Mouse (Mus musculus) hindbrain, embryonic 11.5 days (tissue): Measurements from ENCODE around the gene Krtap4-16. TPM values are rescaled to one million over a fixed set of nuclear protein-coding genes. Genes with fewer than 3 reads are reported as not detected.
"Not testable (repeated sequence)": the region's sequence is repeated elsewhere in the genome, so short reads cannot be mapped to it uniquely, and the experiment has no call there.

Experiments used
- ATAC-seq: fragments of 200-750 bp; cut with Nextera tagmentation; 2 replicates; pipeline ENCODE4 v1.8.0; 2017; ENCODE audit warnings: mild to moderate bottlenecking, moderate TSS enrichment, moderate library complexity; ENCODE audit not compliant: low FRiP score
- DNase-seq: peaks from one replicate; pipeline ENCODE4 v3.0.0-alpha.2; 2015; ENCODE audit warnings: low spot score
- H3K27ac ChIP-seq: fragments of 300-500 bp; sonication (generic); 2 replicates; pipeline ENCODE4 v1.5.1; 2014; ENCODE audit warnings: mild to moderate bottlenecking, low read depth, low read length
- H3K27me3 ChIP-seq: fragments of 300-500 bp; sonication (generic); 2 replicates; pipeline ENCODE4 v1.6.1; 2014; ENCODE audit warnings: mild to moderate bottlenecking, low read length, moderate library complexity, mixed read lengths; ENCODE audit not compliant: control insufficient read depth, insufficient read depth
- H3K36me3 ChIP-seq: fragments of 300-500 bp; sonication (generic); 2 replicates; pipeline ENCODE4 v1.6.1; 2014; ENCODE audit warnings: mild to moderate bottlenecking, low read length, moderate library complexity, mixed read lengths; ENCODE audit not compliant: control insufficient read depth, insufficient read depth
- H3K4me1 ChIP-seq: fragments of 300-500 bp; sonication (generic); replicated peaks from 2 replicates; pipeline ENCODE4 v1.6.1; 2014; ENCODE audit warnings: low read length, mixed read lengths; ENCODE audit not compliant: control insufficient read depth, insufficient read depth
- H3K4me2 ChIP-seq: fragments of 300-500 bp; sonication (generic); replicated peaks from 2 replicates; pipeline ENCODE4 v1.6.1; 2014; ENCODE audit warnings: mild to moderate bottlenecking, low read depth, low read length
- H3K4me3 ChIP-seq: fragments of 300-500 bp; sonication (generic); 2 replicates; pipeline ENCODE4 v1.5.1; 2014; ENCODE audit warnings: low read depth, low read length
- H3K9ac ChIP-seq: fragments of 300-500 bp; sonication (generic); 2 replicates; pipeline ENCODE4 v1.6.1; 2014; ENCODE audit warnings: low read depth, low read length
- H3K9me3 ChIP-seq: fragments of 300-500 bp; sonication (generic); 2 replicates; pipeline ENCODE4 v1.6.1; 2016; ENCODE audit warnings: low read length; ENCODE audit not compliant: control insufficient read depth
- WGBS: fragments of 180-500 bp; shearing (Covaris S2); extraction: QIAGEN DNeasy Blood & Tissue Kit; methylation state at CpG from one replicate; pipeline ENCODE4 v1.1.7; 2014; 5-methylcytosine and 5-hydroxymethylcytosine counted together
- polyA plus RNA-seq: library from polyadenylated mRNA; unstranded; fragments of >200 nt; fragmentation: Nextera tagmentation; extraction: Ambion mirVana; gene quantifications from 2 replicates; pipeline ENCODE4 v1.2.1, GENCODE M21; 2014

Krtap4-16 gene
- polyA plus RNA-seq, 1 experiment from 2014 or later: not detected

- H3K9me3 ChIP-seq: no peaks in the 10 kb centered on the region
- 85% methylated on average over 1 of the region's 1 CpGs for WGBS
- no peak for ATAC-seq
Measured at GRCm38 (mm10) chr11:99837966-99838365, 13.4 kb downstream of the Krtap4-16 start, which contains the start of gene 2300003K06Rik. 2300003K06Rik (minus strand) TSS chr11:99838066.

GRCm38 (mm10) chr11:99815566-99815965 lies 35.8 kb downstream of the Krtap4-16 start, which contains the start of gene Gm11564:
Gm11564 (minus strand) TSS chr11:99815666.
- not testable (repeated sequence) for H3K27ac ChIP-seq, H3K9me3 ChIP-seq, H3K4me3 ChIP-seq, H3K4me1 ChIP-seq, ATAC-seq, H3K4me2 ChIP-seq, H3K36me3 ChIP-seq, H3K9ac ChIP-seq, H3K27me3 ChIP-seq, DNase-seq
- WGBS: 90% methylated on average over 2 of the region's 2 CpGs

More at GRCm38 (mm10) chr11:99837966-99838365, 13.4 kb downstream of the Krtap4-16 start, which contains the start of gene 2300003K06Rik:
- no peak for DNase-seq
- Histone ChIP-seq H3K27me3 (no peaks in the 10 kb centered on the region), H3K9ac (no peak within 1 kb of the TSS), H3K36me3 (no peaks in the 10 kb centered on the region), H3K4me1 (no peaks in the 10 kb centered on the region), H3K27ac (no peak within 1 kb of the TSS), H3K4me3 (no peak within 1 kb of the TSS), H3K4me2 (no peak within 1 kb of the TSS)

GRCm38 (mm10) chr11:99809792-99810191 lies 41.6 kb downstream of the Krtap4-16 start, which contains the start of gene Krtap4-13:
Krtap4-13 (minus strand) TSS chr11:99809892.
- H3K4me1 ChIP-seq, DNase-seq, H3K4me2 ChIP-seq, H3K9me3 ChIP-seq, H3K27ac ChIP-seq, H3K27me3 ChIP-seq, H3K36me3 ChIP-seq, H3K9ac ChIP-seq, ATAC-seq, H3K4me3 ChIP-seq: not testable (repeated sequence)

- H3K9ac ChIP-seq, H3K36me3 ChIP-seq, H3K9me3 ChIP-seq, DNase-seq, H3K4me3 ChIP-seq, H3K4me1 ChIP-seq, H3K4me2 ChIP-seq, H3K27ac ChIP-seq, ATAC-seq, H3K27me3 ChIP-seq: not testable (repeated sequence)
- no CpG with 5 or more reads among the region's 1 CpGs for WGBS
Measured at GRCm38 (mm10) chr11:99804346-99804745, 47.1 kb downstream of the Krtap4-16 start, which contains the start of gene Gm11554. Gm11554 (minus strand) TSS chr11:99804446.

Other genes with a start within 250 kb of the Krtap4-16 start
- not detected in 2 replicates for gene Gm11938, start 248.3 kb downstream of the Krtap4-16 start, polyA plus RNA-seq
- gene Gm11937, start 241.4 kb downstream of the Krtap4-16 start, polyA plus RNA-seq: not detected in 2 replicates
- not detected in 2 replicates for gene Krtap2-4, start 236.8 kb downstream of the Krtap4-16 start, polyA plus RNA-seq
- not detected in 2 replicates for gene Gm11562, start 231.2 kb downstream of the Krtap4-16 start, polyA plus RNA-seq
- not detected in 2 replicates for gene Krtap4-1, start 223.4 kb downstream of the Krtap4-16 start, polyA plus RNA-seq
- gene Krtap4-2, start 216.5 kb downstream of the Krtap4-16 start, polyA plus RNA-seq: not detected in 2 replicates
- not detected in 2 replicates for gene Krtap4-7, start 207.5 kb downstream of the Krtap4-16 start, polyA plus RNA-seq
- not detected in 2 replicates for gene Gm11555, start 201.4 kb downstream of the Krtap4-16 start, polyA plus RNA-seq
- gene Gm11563, start 192.6 kb downstream of the Krtap4-16 start, polyA plus RNA-seq: not detected in 2 replicates
- not detected in 2 replicates for gene Krtap4-6, start 185.6 kb downstream of the Krtap4-16 start, polyA plus RNA-seq
- gene Gm14190, start 160.9 kb downstream of the Krtap4-16 start, polyA plus RNA-seq: not detected in 2 replicates
- not detected in 2 replicates for gene Gm14180, start 117.3 kb downstream of the Krtap4-16 start, polyA plus RNA-seq
- not detected in 2 replicates for gene Gm11595, start 78.7 kb downstream of the Krtap4-16 start, polyA plus RNA-seq
- gene Krtap4-8, start 70.9 kb downstream of the Krtap4-16 start, polyA plus RNA-seq: not detected in 2 replicates
- not detected in 2 replicates for gene Krtap4-9, start 66.4 kb downstream of the Krtap4-16 start, polyA plus RNA-seq
- not detected in 2 replicates for gene Gm11596, start 58.1 kb downstream of the Krtap4-16 start, polyA plus RNA-seq
- not detected in 2 replicates for gene Gm11569, start 52.7 kb downstream of the Krtap4-16 start, polyA plus RNA-seq
- not detected in 2 replicates for gene Gm11554, start 47.2 kb downstream of the Krtap4-16 start, polyA plus RNA-seq
- not detected in 2 replicates for gene Krtap4-13, start 41.7 kb downstream of the Krtap4-16 start, polyA plus RNA-seq
- not detected in 2 replicates for gene Gm11564, start 35.9 kb downstream of the Krtap4-16 start, polyA plus RNA-seq
- gene 2300003K06Rik, start 13.5 kb downstream of the Krtap4-16 start, polyA plus RNA-seq: not detected in 2 replicates
- not detected in 2 replicates for gene Gm11568, start 6.3 kb upstream of the Krtap4-16 start, polyA plus RNA-seq
- gene Gm11559, start 12.9 kb upstream of the Krtap4-16 start, polyA plus RNA-seq: not detected in 2 replicates
- gene Krtap9-1, start 21.8 kb upstream of the Krtap4-16 start, polyA plus RNA-seq: not detected in 2 replicates
- not detected in 2 replicates for gene Gm11567, start 27.6 kb upstream of the Krtap4-16 start, polyA plus RNA-seq
- not detected in 2 replicates for gene Krtap31-1, start 56.3 kb upstream of the Krtap4-16 start, polyA plus RNA-seq
- gene Gm11565, start 63.1 kb upstream of the Krtap4-16 start, polyA plus RNA-seq: not detected in 2 replicates
- not detected in 2 replicates for gene Krtap31-2, start 84.7 kb upstream of the Krtap4-16 start, polyA plus RNA-seq
- gene Krtap9-5, start 96.9 kb upstream of the Krtap4-16 start, polyA plus RNA-seq: not detected in 2 replicates
- not detected in 2 replicates for gene Krtap29-1, start 127.4 kb upstream of the Krtap4-16 start, polyA plus RNA-seq
- gene Krtap16-1, start 135.0 kb upstream of the Krtap4-16 start, polyA plus RNA-seq: not detected in 2 replicates
- 0.23 TPM in 1 of 2 replicates, not detected in the other for gene Krtap17-1, start 142.4 kb upstream of the Krtap4-16 start, polyA plus RNA-seq
- not detected in 2 replicates for gene Krt33a, start 164.6 kb upstream of the Krtap4-16 start, polyA plus RNA-seq
- gene Krt33b, start 178.3 kb upstream of the Krtap4-16 start, polyA plus RNA-seq: not detected in 2 replicates
- not detected in 2 replicates for gene Krt34, start 189.9 kb upstream of the Krtap4-16 start, polyA plus RNA-seq
- gene Krt31, start 198.9 kb upstream of the Krtap4-16 start, polyA plus RNA-seq: not detected in 2 replicates
- gene Krt32, start 236.6 kb upstream of the Krtap4-16 start, polyA plus RNA-seq: not detected in 2 replicates
- not detected in 2 replicates for gene Krt35, start 244.6 kb upstream of the Krtap4-16 start, polyA plus RNA-seq